Mouse (Mus musculus) lung, embryonic 15.5 days (tissue): ENCODE measurements around the gene Nudt17. TPM values are rescaled to one million over a fixed set of nuclear protein-coding genes. Genes with fewer than 3 reads are reported as not detected.
"Not testable (repeated sequence)": the region's sequence is repeated elsewhere in the genome, so short reads cannot be mapped to it uniquely, and the experiment has no call there.

ENCODE experiments used
- ATAC-seq: fragments of 200-750 bp; cut with Nextera tagmentation; 2 replicates; pipeline ENCODE4 v1.8.0; 2017; ENCODE audit warnings: moderate number of reproducible peaks, borderline replicate concordance; ENCODE audit not compliant: low FRiP score, low TSS enrichment; ENCODE audit errors: extremely low read depth
- H3K27ac ChIP-seq: fragments of 300-500 bp; sonication (generic); 2 replicates; pipeline ENCODE4 v1.5.1; 2015; ENCODE audit warnings: moderate library complexity, mild to moderate bottlenecking, inconsistent platforms
- H3K27me3 ChIP-seq: fragments of 300-500 bp; sonication (generic); 2 replicates; pipeline ENCODE4 v1.6.1; 2015; ENCODE audit warnings: inconsistent platforms
- H3K36me3 ChIP-seq: fragments of 300-500 bp; sonication (generic); 2 replicates; pipeline ENCODE4 v1.6.1; 2015; ENCODE audit warnings: inconsistent platforms
- H3K4me1 ChIP-seq: fragments of 300-500 bp; sonication (generic); 2 replicates; pipeline ENCODE4 v1.6.1; 2015; ENCODE audit warnings: inconsistent platforms
- H3K4me2 ChIP-seq: fragments of 300-500 bp; sonication (generic); 2 replicates; pipeline ENCODE4 v1.6.1; 2015; ENCODE audit warnings: inconsistent platforms, mild to moderate bottlenecking, moderate library complexity
- H3K4me3 ChIP-seq: fragments of 300-500 bp; sonication (generic); 2 replicates; pipeline ENCODE4 v1.5.1; 2015; ENCODE audit warnings: mild to moderate bottlenecking, inconsistent platforms
- H3K9ac ChIP-seq: fragments of 300-500 bp; sonication (generic); 2 replicates; pipeline ENCODE4 v1.6.1; 2015; ENCODE audit warnings: inconsistent platforms
- H3K9me3 ChIP-seq: fragments of 300-500 bp; sonication (generic); 2 replicates; pipeline ENCODE4 v1.6.1; 2016; ENCODE audit warnings: inconsistent platforms
- whole genome bisulfite sequencing: fragments of 180-500 bp; shearing (Covaris S2); methylation state at CpG from one replicate; pipeline ENCODE4 v1.1.7; 2015; 5-methylcytosine and 5-hydroxymethylcytosine counted together
- polyA plus RNA-seq: library from polyadenylated mRNA; unstranded; fragments of >200 nt; fragmentation: Nextera tagmentation; extraction: Ambion mirVana; gene quantifications from 2 replicates; pipeline ENCODE4 v1.2.1, GENCODE M21; 2015

The Nudt17 gene
- polyA plus RNA-seq, 1 experiment from 2014 or later: 8.5 TPM

DNA sequence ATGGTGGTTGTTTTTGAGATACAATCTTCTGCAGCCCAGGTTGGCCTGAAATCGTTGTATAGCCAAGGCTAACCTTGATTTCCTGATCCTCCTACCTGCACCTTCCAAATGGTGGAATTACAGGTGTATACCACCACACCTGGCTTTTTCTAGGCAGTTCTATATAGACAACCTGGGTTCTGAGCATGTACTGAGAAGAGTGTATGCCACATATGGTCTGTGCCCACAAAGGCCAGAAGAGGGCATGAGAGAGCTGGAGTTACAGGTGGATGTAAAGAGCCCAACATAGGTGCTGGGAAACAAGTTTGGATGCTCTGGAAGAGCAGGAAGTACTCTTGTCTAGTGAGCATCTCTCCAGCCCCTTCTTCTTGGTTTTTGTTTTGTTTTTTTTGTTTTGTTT, 41.0 kb downstream of the Nudt17 start:
- Histone ChIP-seq H3K27ac (no peak overlapping the region), H3K4me3 (no peak overlapping the region), H3K9ac (no peak overlapping the region), H3K36me3 (no peaks in the 10 kb centered on the region), H3K4me1 (peaks cover 24% of the 10 kb centered on the region), H3K27me3 (no peaks in the 10 kb centered on the region), H3K4me2 (no peak overlapping the region), H3K9me3 (no peaks in the 10 kb centered on the region)
- WGBS: 29% methylated on average over 1 of the region's 1 CpGs
- no peak for ATAC-seq

DNA sequence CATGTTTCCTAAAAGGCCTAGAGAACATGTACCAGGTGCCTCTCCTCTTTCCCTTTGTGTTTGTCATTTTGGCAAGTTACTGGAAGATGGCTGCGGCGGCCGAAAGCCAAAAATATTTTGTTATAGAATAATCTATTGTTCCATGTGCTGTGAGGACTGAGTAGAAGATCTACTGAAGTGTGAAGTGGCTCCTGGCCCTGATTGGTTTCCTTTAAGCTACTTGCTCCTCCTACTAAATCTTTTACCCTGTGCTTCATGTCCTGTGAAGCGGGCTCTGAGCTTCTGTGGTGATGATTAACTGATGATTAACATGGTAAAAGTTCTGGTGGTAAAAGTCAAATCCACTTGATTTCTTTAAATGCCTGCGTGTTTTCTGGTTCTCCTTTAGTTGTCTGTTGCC, 41.4 kb downstream of the Nudt17 start:
- Histone ChIP-seq H3K36me3 (no peaks in the 10 kb centered on the region), H3K9me3 (no peaks in the 10 kb centered on the region), H3K4me1 (peaks cover 24% of the 10 kb centered on the region), H3K4me2 (no peak overlapping the region), H3K27ac (no peak overlapping the region), H3K4me3 (no peak overlapping the region), H3K9ac (no peak overlapping the region), H3K27me3 (no peaks in the 10 kb centered on the region)
- ATAC-seq: no peak
- WGBS: 91% methylated on average over 5 of the region's 5 CpGs

DNA sequence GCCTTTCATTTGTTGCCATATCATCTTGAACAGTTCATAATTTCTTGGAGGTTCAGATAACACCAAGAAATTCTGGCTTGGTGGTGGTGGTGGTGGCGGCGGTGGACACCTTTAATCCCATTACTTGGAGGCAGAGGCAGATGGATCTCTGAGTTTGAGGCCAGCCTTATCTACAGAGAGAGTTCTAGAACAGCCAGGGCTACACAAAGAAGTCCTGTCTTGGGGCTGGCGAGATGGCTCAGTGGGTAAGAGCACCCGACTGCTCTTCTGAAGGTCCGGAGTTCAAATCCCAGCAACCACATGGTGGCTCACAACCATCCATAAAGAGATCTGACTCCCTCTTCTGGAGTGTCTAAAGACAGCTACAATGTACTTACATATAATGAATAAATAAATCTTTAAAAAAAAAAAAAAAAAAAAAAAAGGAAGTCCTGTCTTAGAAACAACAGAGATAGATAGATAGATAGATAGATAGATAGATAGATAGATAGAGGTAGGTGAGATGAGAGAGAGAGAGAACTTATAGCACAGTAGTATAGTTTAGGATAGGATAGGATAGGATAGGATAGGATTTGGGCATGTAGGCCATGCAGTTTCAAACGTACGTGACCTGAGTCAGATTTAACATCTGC, 42.5 kb downstream of the Nudt17 start:
- H3K4me1 ChIP-seq: peaks cover 24% of the 10 kb centered on the region
- H3K4me2 ChIP-seq, H3K27me3 ChIP-seq, H3K36me3 ChIP-seq, ATAC-seq, H3K9ac ChIP-seq, H3K27ac ChIP-seq, H3K4me3 ChIP-seq, H3K9me3 ChIP-seq: not testable (repeated sequence)
- 86% methylated on average over 7 of the region's 7 CpGs for WGBS

DNA sequence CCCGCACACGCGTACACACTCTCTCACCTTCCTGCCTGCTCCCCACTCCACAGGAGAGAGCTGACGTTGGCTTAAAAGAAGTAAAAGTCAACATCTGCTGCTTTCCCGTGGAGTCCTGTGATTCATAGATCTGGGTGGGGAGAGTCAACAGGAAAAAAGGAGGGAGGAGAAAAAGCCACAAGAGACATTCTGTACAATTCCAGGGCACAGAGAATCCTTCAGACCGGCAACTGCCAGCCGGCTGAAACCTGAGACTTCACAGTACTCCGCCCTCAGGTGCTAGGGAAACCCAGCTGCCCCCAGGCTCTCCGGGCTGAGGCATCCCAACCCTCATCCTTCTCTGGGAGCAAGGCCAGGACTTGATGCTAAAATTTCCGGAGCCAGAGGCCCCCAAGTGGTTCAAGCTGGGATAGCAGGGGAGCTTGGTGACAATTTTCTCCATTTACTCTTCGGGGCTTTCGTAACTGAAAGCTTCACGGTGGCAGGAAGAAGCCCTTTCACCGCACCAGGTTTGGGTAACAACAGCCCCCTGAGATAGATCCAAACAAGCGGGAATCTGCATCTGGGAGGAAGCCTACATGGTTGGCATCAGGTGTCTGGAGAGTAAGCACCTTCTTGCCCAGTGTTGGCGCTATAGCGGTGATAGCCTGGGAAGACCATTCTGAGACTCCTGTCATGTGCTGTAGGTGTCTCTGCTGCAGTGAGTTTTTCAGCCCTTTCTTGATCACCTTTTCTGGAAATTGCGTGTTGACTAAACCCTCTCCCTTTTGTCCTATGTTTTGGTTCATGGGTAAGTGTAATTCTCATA, 44.7 kb downstream of the Nudt17 start:
- peak; percentile 86; the same call in 1 of the 2 replicates for ATAC-seq
- H3K4me2 ChIP-seq: peak overlapping the region; percentile 51
- 5% methylated on average over 15 of the region's 18 CpGs for WGBS
- no peaks in the 10 kb centered on the region for H3K36me3 ChIP-seq
- no peaks in the 10 kb centered on the region for H3K9me3 ChIP-seq
- peaks cover 17% of the 10 kb centered on the region for H3K4me1 ChIP-seq
- peak overlapping the region; percentile 20 for H3K4me3 ChIP-seq
- no peak overlapping the region for H3K9ac ChIP-seq
- H3K27ac ChIP-seq: peak overlapping the region; percentile 70; the same call in 1 of the 2 replicates
- no peaks in the 10 kb centered on the region for H3K27me3 ChIP-seq

DNA sequence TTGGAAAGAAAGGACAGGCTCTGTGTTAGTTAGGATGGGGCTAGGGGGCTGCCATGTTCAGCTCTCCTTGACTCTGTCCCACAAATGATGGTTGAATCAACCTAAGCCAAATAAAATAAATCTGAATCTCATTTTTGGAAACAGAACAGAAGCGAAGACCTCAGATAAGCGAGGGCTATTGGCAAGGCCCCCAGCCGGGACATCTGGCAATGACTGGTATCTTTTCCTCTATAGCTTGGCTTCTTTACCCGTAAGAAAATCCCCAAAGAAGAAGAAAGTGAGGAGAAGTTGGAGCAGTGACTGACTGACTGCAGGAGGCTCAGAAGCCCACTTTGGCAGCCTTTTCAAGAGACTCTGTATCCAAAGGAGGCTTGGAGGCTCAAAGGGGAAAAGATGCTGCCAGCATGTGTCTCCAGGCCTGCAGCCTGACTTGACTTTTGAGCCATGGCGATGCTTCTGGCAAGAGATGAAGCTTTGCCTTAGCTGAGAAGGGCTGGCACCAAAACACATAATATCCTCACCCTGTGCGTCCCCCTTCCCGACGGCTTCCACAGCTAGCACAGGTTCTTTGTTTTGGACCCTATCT, 45.5 kb downstream of the Nudt17 start:
- Histone ChIP-seq H3K4me3 (no peak overlapping the region; the same call in 1 of the 2 replicates), H3K9me3 (no peaks in the 10 kb centered on the region), H3K4me1 (peaks cover 17% of the 10 kb centered on the region), H3K36me3 (no peaks in the 10 kb centered on the region), H3K27me3 (no peaks in the 10 kb centered on the region), H3K27ac (peak overlapping the region; percentile 70), H3K9ac (no peak overlapping the region), H3K4me2 (peak overlapping the region; percentile 51)
- WGBS: 33% methylated on average over 8 of the region's 8 CpGs
- 0 out of 2 replicates have a peak, but pooled peaks have one; percentile 6 for ATAC-seq

DNA sequence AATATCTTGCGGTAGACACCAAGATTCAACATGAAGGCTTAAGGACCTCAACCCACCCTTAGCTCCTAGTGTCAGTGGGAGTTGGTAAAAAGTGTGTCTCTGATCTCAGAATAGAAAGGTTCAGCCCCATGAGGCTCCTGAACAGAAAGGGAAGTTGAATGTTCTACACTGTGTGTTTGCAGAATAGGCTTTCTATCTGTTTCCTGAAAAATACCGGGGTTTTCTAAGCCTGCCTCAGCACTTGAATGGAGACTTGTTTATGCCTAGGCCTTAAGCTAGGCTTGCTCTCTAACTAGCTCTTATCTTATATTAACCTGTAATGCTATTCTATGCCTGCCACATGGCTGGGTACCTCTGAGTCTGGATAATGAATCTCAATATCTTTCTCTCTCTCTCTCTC, 47.5 kb downstream of the Nudt17 start:
- 85% methylated on average over 2 of the region's 2 CpGs for WGBS
- H3K27ac ChIP-seq: no peak overlapping the region
- no peak for ATAC-seq

More for the DNA sequence above, 47.5 kb downstream of the Nudt17 start:
- Histone ChIP-seq H3K4me1 (peaks cover 17% of the 10 kb centered on the region), H3K4me3 (no peak overlapping the region), H3K27me3 (no peaks in the 10 kb centered on the region), H3K4me2 (no peak overlapping the region), H3K9ac (no peak overlapping the region), H3K9me3 (no peaks in the 10 kb centered on the region), H3K36me3 (no peaks in the 10 kb centered on the region)

Other genes with a start within 250 kb of the Nudt17 start
- gene Hfe2, start 183.4 kb downstream of the Nudt17 start, polyA plus RNA-seq: 0.55 and 0.57 TPM in 2 replicates
- 129 and 141 TPM in 2 replicates for gene Txnip, start 150.6 kb downstream of the Nudt17 start, polyA plus RNA-seq
- gene Gm16253, start 131.6 kb downstream of the Nudt17 start, polyA plus RNA-seq: 1.1 and 1.3 TPM in 2 replicates
- 38.3 and 39.8 TPM in 2 replicates for gene Polr3gl, start 114.4 kb downstream of the Nudt17 start, polyA plus RNA-seq
- gene Ankrd34a, start 111.9 kb downstream of the Nudt17 start, polyA plus RNA-seq: 1.8 and 2.2 TPM in 2 replicates
- gene Lix1l, start 107.4 kb downstream of the Nudt17 start, polyA plus RNA-seq: 6.9 and 7.9 TPM in 2 replicates
- 127 and 128 TPM in 2 replicates for gene Rbm8a, start 78.6 kb downstream of the Nudt17 start, polyA plus RNA-seq
- gene Pex11b, start 73.2 kb downstream of the Nudt17 start, polyA plus RNA-seq: 56.2 and 58.3 TPM in 2 replicates
- gene Gm42957, start 73.1 kb downstream of the Nudt17 start, polyA plus RNA-seq: 0.14 TPM in 1 of 2 replicates, not detected in the other
- gene Itga10, start 63.0 kb downstream of the Nudt17 start, polyA plus RNA-seq: 0.99 and 1.00 TPM in 2 replicates
- 0.24 and 0.52 TPM in 2 replicates for gene Ankrd35, start 38.4 kb downstream of the Nudt17 start, polyA plus RNA-seq
- gene Pias3, start 12.2 kb downstream of the Nudt17 start, polyA plus RNA-seq: 49.0 and 52.1 TPM in 2 replicates
- gene Polr3c, start 19.1 kb upstream of the Nudt17 start, polyA plus RNA-seq: 34.9 and 38.2 TPM in 2 replicates
- gene Rnf115, start 19.1 kb upstream of the Nudt17 start, polyA plus RNA-seq: 50.7 and 52.3 TPM in 2 replicates
- gene Pdzk1, start 120.7 kb upstream of the Nudt17 start, polyA plus RNA-seq: 0.14 and 0.42 TPM in 2 replicates
- 0.15 and 1.6 TPM in 2 replicates for gene Cd160, start 120.8 kb upstream of the Nudt17 start, polyA plus RNA-seq
- 24.4 and 25.6 TPM in 2 replicates for gene Gja5, start 196.1 kb upstream of the Nudt17 start, polyA plus RNA-seq
- gene Gpr89, start 196.8 kb upstream of the Nudt17 start, polyA plus RNA-seq: 35.4 and 38.1 TPM in 2 replicates
- 0.04 TPM in 1 of 2 replicates, not detected in the other for gene Gja8, start 217.5 kb upstream of the Nudt17 start, polyA plus RNA-seq